Mouse (Mus musculus) CH12.LX (cell line): ENCODE measurements at regions not wholly inside any gene's neighbourhood (a gene's known extent, or its start where the extent isn't known, plus 50 kb on each side); places are given as distances from the start of the nearest gene placed in this dataset.

ENCODE experiments used
- CHD2 ChIP-seq: IDR thresholded peaks from 2 replicates; pipeline ENCODE4 v1.6.1; 2011; ENCODE audit warnings: low read length, improper control_type of control experiment
- CTCF ChIP-seq, 2 experiments: IDR thresholded peaks in 1 of 2; conservative IDR thresholded peaks in 1 of 2; 2 replicates each; pipeline ENCODE4 v1.5.1; 2011 to 2012; ENCODE audit warnings: low read depth in 2 of 2, low read length in 2 of 2, improper control_type of control experiment in 1 of 2, inconsistent platforms in 1 of 2, mild to moderate bottlenecking in 1 of 2, moderate library complexity in 1 of 2
- EP300 ChIP-seq: IDR thresholded peaks from 2 replicates; pipeline ENCODE4 v1.6.1; 2011; ENCODE audit warnings: low read length, improper control_type of control experiment
- GABPA ChIP-seq: IDR thresholded peaks from 2 replicates; pipeline ENCODE4 v1.6.1; 2012; ENCODE audit warnings: low read depth, low read length, improper control_type of control experiment, inconsistent platforms; ENCODE audit not compliant: insufficient replicate concordance
- HCFC1 ChIP-seq: IDR thresholded peaks from 2 replicates; pipeline ENCODE4 v1.6.1; 2012; ENCODE audit warnings: low read depth, mild to moderate bottlenecking, inconsistent platforms, low read length, improper control_type of control experiment
- JUND ChIP-seq: conservative IDR thresholded peaks from 2 replicates; pipeline ENCODE4 v1.6.1; 2011; ENCODE audit warnings: low read depth, low read length, improper control_type of control experiment
- POLR2A ChIP-seq: IDR thresholded peaks from 2 replicates; pipeline ENCODE4 v1.6.1; 2011; ENCODE audit warnings: low read depth, mild to moderate bottlenecking, improper control_type of control experiment, low read length
- POLR2AphosphoS2 ChIP-seq: IDR thresholded peaks from 2 replicates; pipeline ENCODE4 v1.6.1; 2011; ENCODE audit warnings: low read depth, low read length, improper control_type of control experiment
- USF2 ChIP-seq: conservative IDR thresholded peaks from 2 replicates; pipeline ENCODE4 v1.6.1; 2011; ENCODE audit warnings: low read depth, low read length, improper control_type of control experiment
- ZC3H11A ChIP-seq: IDR thresholded peaks from 2 replicates; pipeline ENCODE4 v1.6.1; 2012; ENCODE audit warnings: low read depth, mild to moderate bottlenecking, inconsistent platforms, low read length, improper control_type of control experiment

DNA sequence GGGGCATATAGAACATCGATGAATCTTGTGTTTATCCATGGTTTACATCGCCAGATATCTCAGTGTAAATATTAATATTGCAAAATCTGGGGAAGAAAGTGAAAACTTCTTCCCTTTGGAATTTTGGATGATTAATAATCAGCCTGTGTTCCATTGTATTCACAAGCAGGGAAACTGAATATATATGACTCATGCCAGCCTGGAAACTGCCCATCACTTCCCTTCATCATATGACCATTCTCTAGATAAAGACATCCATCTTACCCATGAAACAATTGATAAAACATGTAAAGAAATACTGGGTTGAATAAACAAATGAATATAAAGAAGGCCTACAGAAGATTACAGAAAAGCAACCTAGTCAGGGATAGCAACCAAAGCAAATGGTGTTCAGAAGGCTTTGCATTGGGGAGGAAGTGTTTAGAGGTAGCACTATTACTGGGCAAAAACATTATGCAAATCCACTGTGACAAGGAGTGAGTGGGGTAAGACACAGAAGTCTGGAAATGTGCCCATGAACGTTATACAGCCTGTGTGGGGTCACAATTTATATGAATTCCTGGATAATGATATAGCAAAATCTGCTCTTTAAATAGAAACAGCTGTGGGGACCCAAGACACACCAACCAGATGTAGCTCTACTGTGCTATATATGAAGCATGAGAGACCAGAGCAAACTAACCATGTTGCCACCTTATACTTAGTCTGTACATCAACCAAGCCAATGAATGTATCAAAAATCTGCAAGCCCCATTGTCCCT, 238.5 kb upstream of the Sdr16c6 start:
- TF ChIP-seq POLR2A (no peak), GABPA (no peak), EP300 (no peak), CTCF (conservative IDR thresholded peaks at IDR 0.05 in 1 of 2, IDR thresholded peaks at IDR 0.05 in 1 of 2; ENCODE audit: low read depth in 2 of 2, low read length in 2 of 2) (no peak), ZC3H11A (no peak), HCFC1 (no peak), JUND (no peak), CHD2 (no peak), USF2 (no peak), POLR2AphosphoS2 (no peak)
